Mouse (Mus musculus): ENCODE results near the gene Cabin1. TPM values are rescaled to one million over a fixed set of nuclear protein-coding genes. Genes with fewer than 3 reads are reported as not detected.

Cabin1 gene
- polyA plus RNA-seq, 1 experiment from 2014 or later = 31.9 TPM

Other genes with a start within 250 kb of the Cabin1 start
- gene Snrpd3, start 246.8 kb downstream of the Cabin1 start, polyA plus RNA-seq (2016; fragmentation: Nextera tagmentation; extraction: Ambion mirVana) = 255 and 295 TPM in 2 replicates
- 26.1 and 32.3 TPM in 2 replicates for gene Gucd1, start 246.4 kb downstream of the Cabin1 start, polyA plus RNA-seq (2016; fragmentation: Nextera tagmentation; extraction: Ambion mirVana)
- gene Lrrc75b, start 204.0 kb downstream of the Cabin1 start, polyA plus RNA-seq (2016; fragmentation: Nextera tagmentation; extraction: Ambion mirVana) = 0.74 and 0.93 TPM in 2 replicates
- 1.3 and 2.3 TPM in 2 replicates for gene Ggt1, start 202.7 kb downstream of the Cabin1 start, polyA plus RNA-seq (2016; fragmentation: Nextera tagmentation; extraction: Ambion mirVana)
- 0.33 and 0.69 TPM in 2 replicates for gene Ggt5, start 175.0 kb downstream of the Cabin1 start, polyA plus RNA-seq (2016; fragmentation: Nextera tagmentation; extraction: Ambion mirVana)
- 0.83 and 0.96 TPM in 2 replicates for gene Susd2, start 120.3 kb downstream of the Cabin1 start, polyA plus RNA-seq (2016; fragmentation: Nextera tagmentation; extraction: Ambion mirVana)
- 91.4 and 92.5 TPM in 2 replicates for gene Ddt, start 9.1 kb upstream of the Cabin1 start, polyA plus RNA-seq (2016; fragmentation: Nextera tagmentation; extraction: Ambion mirVana)
- not detected in 2 replicates for gene Gm20441, start 16.6 kb upstream of the Cabin1 start, polyA plus RNA-seq (2016; fragmentation: Nextera tagmentation; extraction: Ambion mirVana)
- 2.7 and 4.2 TPM in 2 replicates for gene Gstt3, start 17.1 kb upstream of the Cabin1 start, polyA plus RNA-seq (2016; fragmentation: Nextera tagmentation; extraction: Ambion mirVana)
- 1.7 and 3.8 TPM in 2 replicates for gene Gstt1, start 34.2 kb upstream of the Cabin1 start, polyA plus RNA-seq (2016; fragmentation: Nextera tagmentation; extraction: Ambion mirVana)
- not detected in 2 replicates for gene Gstt4, start 58.2 kb upstream of the Cabin1 start, polyA plus RNA-seq (2016; fragmentation: Nextera tagmentation; extraction: Ambion mirVana)
- gene Gstt2, start 73.1 kb upstream of the Cabin1 start, polyA plus RNA-seq (2016; fragmentation: Nextera tagmentation; extraction: Ambion mirVana) = 4.9 and 6.5 TPM in 2 replicates
- 3,225 and 4,131 TPM in 2 replicates for gene Mif, start 95.9 kb upstream of the Cabin1 start, polyA plus RNA-seq (2016; fragmentation: Nextera tagmentation; extraction: Ambion mirVana)
- 3.1 and 3.8 TPM in 2 replicates for gene Derl3, start 129.1 kb upstream of the Cabin1 start, polyA plus RNA-seq (2016; fragmentation: Nextera tagmentation; extraction: Ambion mirVana)
- gene Smarcb1, start 157.3 kb upstream of the Cabin1 start, polyA plus RNA-seq (2016; fragmentation: Nextera tagmentation; extraction: Ambion mirVana) = 285 and 294 TPM in 2 replicates
- 4.9 and 5.8 TPM in 2 replicates for gene Chchd10, start 168.8 kb upstream of the Cabin1 start, polyA plus RNA-seq (2016; fragmentation: Nextera tagmentation; extraction: Ambion mirVana)
- 39.6 and 68.1 TPM in 2 replicates for gene Mmp11, start 172.2 kb upstream of the Cabin1 start, polyA plus RNA-seq (2016; fragmentation: Nextera tagmentation; extraction: Ambion mirVana)
- 0.20 and 0.49 TPM in 2 replicates for gene Gm867, start 176.3 kb upstream of the Cabin1 start, polyA plus RNA-seq (2016; fragmentation: Nextera tagmentation; extraction: Ambion mirVana)
- gene Vpreb3, start 178.7 kb upstream of the Cabin1 start, polyA plus RNA-seq (2016; fragmentation: Nextera tagmentation; extraction: Ambion mirVana) = 0.34 and 0.65 TPM in 2 replicates
- 0.06 TPM in 1 of 2 replicates, not detected in the other for gene Gm5134, start 190.2 kb upstream of the Cabin1 start, polyA plus RNA-seq (2016; fragmentation: Nextera tagmentation; extraction: Ambion mirVana)